Mouse (Mus musculus) limb, embryonic 13.5 days (tissue): Measurements from ENCODE around the gene Xylt2. TPM values are rescaled to one million over a fixed set of nuclear protein-coding genes. Genes with fewer than 3 reads are reported as not detected.

Source experiments
- ATAC-seq: fragments of 200-750 bp; cut with Nextera tagmentation; 2 replicates; pipeline ENCODE4 v1.8.0; 2017; ENCODE audit warnings: low read depth, moderate number of reproducible peaks, moderate TSS enrichment; ENCODE audit not compliant: low FRiP score
- H3K27ac ChIP-seq: fragments of 300-500 bp; sonication (generic); 2 replicates; pipeline ENCODE4 v1.5.1; 2015; ENCODE audit warnings: inconsistent platforms, mild to moderate bottlenecking, moderate library complexity
- H3K27me3 ChIP-seq: fragments of 300-500 bp; sonication (generic); 2 replicates; pipeline ENCODE4 v1.6.1; 2015; ENCODE audit warnings: mild to moderate bottlenecking, inconsistent platforms
- H3K36me3 ChIP-seq: fragments of 300-500 bp; sonication (generic); 2 replicates; pipeline ENCODE4 v1.6.1; 2015; ENCODE audit warnings: inconsistent platforms, mild to moderate bottlenecking, moderate library complexity
- H3K4me1 ChIP-seq: fragments of 300-500 bp; sonication (generic); 2 replicates; pipeline ENCODE4 v1.6.1; 2015; ENCODE audit warnings: inconsistent platforms
- H3K4me2 ChIP-seq: fragments of 300-500 bp; sonication (generic); replicated peaks from 2 replicates; pipeline ENCODE4 v1.6.1; 2015; ENCODE audit warnings: inconsistent platforms, mild to moderate bottlenecking, moderate library complexity
- H3K4me3 ChIP-seq: fragments of 300-500 bp; sonication (generic); 2 replicates; pipeline ENCODE4 v1.5.1; 2015; ENCODE audit warnings: moderate library complexity, mild to moderate bottlenecking, inconsistent platforms
- H3K9ac ChIP-seq: fragments of 300-500 bp; sonication (generic); 2 replicates; pipeline ENCODE4 v1.6.1; 2015; ENCODE audit warnings: mild to moderate bottlenecking, inconsistent platforms
- H3K9me3 ChIP-seq: fragments of 300-500 bp; sonication (generic); 2 replicates; pipeline ENCODE4 v1.6.1; 2016; ENCODE audit warnings: inconsistent platforms
- WGBS: fragments of 180-500 bp; shearing (Covaris S2); methylation state at CpG from one replicate; pipeline ENCODE4 v1.1.7; 2015; 5-methylcytosine and 5-hydroxymethylcytosine counted together
- polyA plus RNA-seq: library from polyadenylated mRNA; unstranded; fragments of >200 nt; fragmentation: Nextera tagmentation; extraction: Ambion mirVana; gene quantifications from 2 replicates; pipeline ENCODE4 v1.2.1, GENCODE M21; 2015

Gene Xylt2
- polyA plus RNA-seq, 1 experiment from 2014 or later, result 23.5 TPM

DNA sequence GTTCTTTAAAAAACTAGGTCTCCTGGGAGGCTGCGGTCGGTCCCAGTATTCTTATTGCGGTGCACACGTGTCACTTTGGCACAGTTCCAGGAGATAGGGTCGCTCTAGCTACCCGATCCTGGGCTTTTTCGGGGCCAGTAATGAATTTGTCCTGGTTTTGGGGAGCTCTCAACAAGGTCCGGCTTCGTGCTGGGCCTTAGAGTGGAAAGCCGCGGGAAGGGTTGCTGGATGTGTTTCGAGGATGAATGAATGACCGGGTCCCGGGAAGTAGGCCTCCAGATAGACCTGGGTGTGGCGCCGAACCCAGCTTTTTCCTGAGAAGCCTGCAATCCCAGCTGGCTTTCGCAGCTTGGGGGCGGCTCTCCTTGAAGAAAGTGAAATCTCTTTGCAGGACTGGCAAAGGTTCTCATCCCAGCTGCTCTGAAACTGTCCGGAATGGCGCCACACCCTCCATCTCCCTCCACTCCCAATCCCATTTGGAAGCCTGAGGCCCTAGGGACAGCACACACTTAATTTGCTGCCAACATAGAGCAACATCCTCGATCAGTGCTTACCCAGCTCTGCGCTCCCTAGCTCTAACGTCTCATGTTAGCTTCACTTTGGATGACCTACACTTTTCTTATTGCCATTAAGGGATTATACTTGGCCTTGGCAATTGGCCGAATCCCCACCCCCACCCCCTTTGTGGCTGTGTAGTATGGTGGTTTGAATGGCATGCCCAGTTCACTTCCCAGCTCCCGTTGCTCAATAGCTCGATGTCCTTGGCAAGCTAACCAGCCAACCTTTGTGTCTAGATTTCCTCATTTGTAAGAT, 46.9 kb downstream of the Xylt2 start:
- Histone ChIP-seq H3K9ac (peak overlapping the region; percentile 90), H3K4me3 (peak overlapping the region; percentile 99), H3K27ac (peak overlapping the region; percentile 72), H3K36me3 (peaks cover 43% of the 10 kb centered on the region), H3K9me3 (no peaks in the 10 kb centered on the region), H3K27me3 (no peaks in the 10 kb centered on the region), H3K4me1 (peaks cover 13% of the 10 kb centered on the region), H3K4me2 (peak overlapping the region; percentile 92)
- ATAC-seq, result peak; percentile 21; the same call in 1 of the 2 replicates
- 12% methylated on average over 26 of the region's 26 CpGs for WGBS

DNA sequence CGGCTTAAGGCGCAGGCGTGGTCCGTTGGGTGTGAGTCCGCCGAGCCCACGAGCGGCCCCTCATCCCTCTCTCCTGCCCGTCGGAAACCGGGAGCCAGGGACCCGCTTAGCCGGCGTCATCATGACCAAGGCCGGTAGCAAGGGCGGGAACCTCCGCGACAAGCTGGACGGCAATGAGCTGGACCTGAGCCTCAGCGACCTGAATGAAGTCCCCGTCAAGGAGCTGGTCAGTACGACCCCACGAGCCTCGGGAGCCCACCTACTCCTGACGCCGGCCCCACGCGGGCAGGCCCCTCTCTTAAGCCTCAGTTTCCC, 47.5 kb downstream of the Xylt2 start:
- Histone ChIP-seq H3K27me3 (no peaks in the 10 kb centered on the region), H3K4me1 (peaks cover 13% of the 10 kb centered on the region), H3K9me3 (no peaks in the 10 kb centered on the region), H3K36me3 (peaks cover 37% of the 10 kb centered on the region), H3K4me3 (peak overlapping the region; percentile 99), H3K27ac (peak overlapping the region; percentile 72), H3K4me2 (peak overlapping the region; percentile 92), H3K9ac (peak overlapping the region; percentile 90)
- ATAC-seq, result peak; percentile 49
- under 1% methylated on average over 28 of the region's 28 CpGs for WGBS

DNA sequence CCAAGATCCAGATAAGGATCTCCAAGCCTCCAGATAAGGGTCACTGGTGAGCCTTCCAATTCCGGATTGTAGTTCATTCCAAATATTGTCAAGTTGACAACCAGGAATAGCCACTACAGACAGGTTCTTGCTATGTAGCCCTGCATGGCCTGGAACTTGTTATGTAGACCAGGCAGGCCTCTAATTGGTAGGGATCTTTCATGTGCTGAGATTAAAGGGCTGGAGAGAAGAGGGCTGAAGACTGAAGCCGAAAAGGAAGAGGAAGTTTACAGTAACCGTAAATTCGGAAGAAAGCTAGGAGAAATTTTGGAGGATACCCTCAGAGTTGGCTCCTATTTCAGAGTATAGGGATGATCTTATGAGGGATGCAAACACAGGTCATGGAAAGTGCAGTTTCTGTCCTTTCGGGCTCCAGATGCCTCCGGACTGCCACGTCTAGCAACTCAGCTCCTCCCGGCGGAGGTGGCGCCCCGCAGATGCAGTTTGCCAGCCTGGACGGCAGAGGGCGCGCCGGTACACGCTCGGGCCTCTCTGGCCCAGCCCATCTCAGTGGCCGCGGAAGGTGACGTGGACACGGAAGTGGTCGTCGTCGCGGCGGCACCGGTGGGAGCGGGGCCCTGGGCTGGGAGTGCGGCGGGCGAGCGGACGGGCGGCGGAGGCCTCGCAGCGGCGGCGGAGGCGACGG, 48.0 kb downstream of the Xylt2 start, which contains the start of gene Lrrc59:
Lrrc59 (plus strand) TSS at position 569 of the 685 bp plus-strand sequence.
- Histone ChIP-seq H3K9me3 (no peaks in the 10 kb centered on the region), H3K4me2 (peak within 1 kb of the TSS; percentile 92), H3K4me1 (peaks cover 13% of the 10 kb centered on the region), H3K27ac (peak within 1 kb of the TSS; percentile 72), H3K4me3 (peak within 1 kb of the TSS; percentile 99), H3K36me3 (peaks cover 32% of the 10 kb centered on the region), H3K27me3 (no peaks in the 10 kb centered on the region), H3K9ac (peak within 1 kb of the TSS; percentile 90)
- ATAC-seq, result peak; percentile 96
- WGBS, result 5% methylated on average over 32 of the region's 41 CpGs

DNA sequence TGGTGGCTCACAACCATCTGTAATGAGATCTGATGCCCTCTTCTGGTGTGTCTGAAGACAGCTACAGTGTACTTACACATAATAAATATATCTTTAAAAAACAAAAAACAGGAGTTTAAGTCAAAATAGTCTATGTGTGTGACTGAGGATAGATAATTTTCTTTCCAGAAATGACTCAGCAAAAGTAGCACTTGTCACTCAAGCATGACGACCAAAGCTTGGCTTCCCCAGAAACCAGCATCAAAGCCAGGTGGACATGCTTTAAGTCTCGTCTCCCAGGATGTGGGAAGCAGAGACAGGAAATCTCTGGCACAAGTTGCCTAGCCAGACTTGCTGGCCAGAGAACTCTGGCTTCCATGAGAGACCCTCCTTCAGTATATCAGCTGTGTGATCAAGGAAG, 55.2 kb downstream of the Xylt2 start:
- H3K27me3 ChIP-seq, result no peaks in the 10 kb centered on the region
- no peak overlapping the region for H3K4me3 ChIP-seq
- no peak overlapping the region for H3K27ac ChIP-seq
- no peaks in the 10 kb centered on the region for H3K9me3 ChIP-seq
- no peaks in the 10 kb centered on the region for H3K36me3 ChIP-seq
- H3K4me1 ChIP-seq, result no peaks in the 10 kb centered on the region
- H3K9ac ChIP-seq, result no peak overlapping the region
- WGBS, result 76% methylated on average over 2 of the region's 2 CpGs
- no peak overlapping the region for H3K4me2 ChIP-seq
- no peak for ATAC-seq

DNA sequence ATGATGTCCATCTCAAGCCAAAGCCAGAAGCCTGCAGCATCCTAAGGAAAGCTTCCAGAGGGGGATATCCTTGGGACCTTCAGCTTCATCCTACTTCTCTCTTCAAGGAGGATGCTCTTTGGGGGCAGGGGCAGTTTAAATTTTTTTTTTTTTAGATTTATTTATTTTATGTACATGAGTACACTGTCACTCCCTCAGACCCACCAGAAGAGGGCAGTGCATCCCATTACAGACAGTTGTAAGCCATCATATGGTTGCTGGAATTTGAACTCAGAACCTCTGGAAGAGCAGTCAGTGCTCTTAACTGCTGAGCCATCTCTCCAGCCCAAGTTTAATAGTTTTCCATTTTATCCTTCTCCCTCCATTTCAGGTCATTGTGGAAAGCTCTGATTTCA, 55.9 kb downstream of the Xylt2 start:
- H3K9me3 ChIP-seq, result no peaks in the 10 kb centered on the region; the same call in 1 of the 2 replicates
- no peak overlapping the region for H3K4me2 ChIP-seq
- no peak for ATAC-seq

DNA sequence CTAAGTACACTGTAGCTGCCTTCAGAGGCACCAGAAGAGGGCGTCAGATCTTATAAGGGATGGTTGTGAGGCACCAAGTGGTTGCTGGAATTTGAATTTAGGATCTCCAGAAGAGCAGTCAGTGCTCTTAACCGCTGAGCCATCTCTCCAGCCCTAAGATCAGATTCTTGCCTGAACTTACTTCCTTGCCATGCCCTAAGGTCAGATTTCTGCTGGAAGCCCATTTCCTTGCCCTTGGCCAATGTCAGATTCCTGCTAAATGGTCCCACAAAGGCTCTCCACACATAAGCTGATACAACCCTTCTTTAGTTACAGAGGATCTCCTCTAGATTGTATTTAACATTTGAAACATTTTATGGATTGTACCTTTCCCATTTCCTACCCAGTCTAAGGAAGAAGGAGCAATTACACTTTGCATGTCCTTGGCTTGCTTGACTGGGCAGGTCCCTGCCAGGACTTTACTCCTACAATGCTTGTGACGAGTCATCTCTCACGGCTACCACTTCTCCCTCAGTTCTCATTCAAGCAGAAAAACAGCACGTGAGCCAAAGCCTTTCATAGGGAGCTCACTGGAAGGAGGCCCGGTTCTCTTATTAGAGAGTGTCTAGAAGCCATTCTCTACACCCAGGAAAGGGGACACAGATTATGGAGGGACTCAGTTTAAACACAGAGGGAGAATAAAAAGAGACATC, 56.4 kb downstream of the Xylt2 start:
- Histone ChIP-seq H3K27me3 (no peaks in the 10 kb centered on the region), H3K27ac (no peak overlapping the region), H3K9ac (no peak overlapping the region), H3K4me1 (no peaks in the 10 kb centered on the region), H3K4me3 (no peak overlapping the region), H3K36me3 (no peaks in the 10 kb centered on the region), H3K4me2 (no peak overlapping the region), H3K9me3 (no peaks in the 10 kb centered on the region; the same call in 1 of the 2 replicates)
- ATAC-seq, result no peak
- 65% methylated on average over 6 of the region's 6 CpGs for WGBS

More for the DNA sequence above, 55.9 kb downstream of the Xylt2 start:
- Histone ChIP-seq H3K9ac (no peak overlapping the region), H3K4me1 (no peaks in the 10 kb centered on the region), H3K27me3 (no peaks in the 10 kb centered on the region), H3K36me3 (no peaks in the 10 kb centered on the region), H3K4me3 (no peak overlapping the region), H3K27ac (no peak overlapping the region)

DNA sequence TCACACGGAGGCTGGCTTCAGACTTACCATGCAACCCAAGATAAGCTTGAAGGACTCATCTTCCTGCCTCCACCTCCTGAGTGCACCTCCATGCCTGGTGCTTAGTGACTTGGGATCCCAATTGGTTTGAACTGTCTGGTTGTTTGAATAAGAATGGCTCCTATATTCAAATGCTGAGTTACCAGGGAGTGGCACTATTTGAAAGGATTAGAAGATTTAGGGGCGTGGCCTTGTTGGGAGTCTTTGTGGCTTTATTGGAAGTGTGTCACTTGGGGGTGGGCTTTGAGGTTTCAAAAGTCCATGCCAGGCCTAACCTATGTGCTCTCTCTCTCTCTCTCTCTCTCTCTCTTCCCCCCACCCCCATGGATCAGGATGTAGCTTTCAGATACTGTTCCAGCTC, 59.7 kb downstream of the Xylt2 start:
- Histone ChIP-seq H3K9me3 (no peaks in the 10 kb centered on the region; the same call in 1 of the 2 replicates), H3K4me2 (no peak overlapping the region), H3K36me3 (no peaks in the 10 kb centered on the region), H3K4me1 (no peaks in the 10 kb centered on the region), H3K27ac (no peak overlapping the region), H3K4me3 (no peak overlapping the region), H3K27me3 (peaks cover 15% of the 10 kb centered on the region; the same call in 1 of the 2 replicates), H3K9ac (no peak overlapping the region)
- WGBS, result 94% methylated on average over 2 of the region's 2 CpGs
- ATAC-seq, result no peak

DNA sequence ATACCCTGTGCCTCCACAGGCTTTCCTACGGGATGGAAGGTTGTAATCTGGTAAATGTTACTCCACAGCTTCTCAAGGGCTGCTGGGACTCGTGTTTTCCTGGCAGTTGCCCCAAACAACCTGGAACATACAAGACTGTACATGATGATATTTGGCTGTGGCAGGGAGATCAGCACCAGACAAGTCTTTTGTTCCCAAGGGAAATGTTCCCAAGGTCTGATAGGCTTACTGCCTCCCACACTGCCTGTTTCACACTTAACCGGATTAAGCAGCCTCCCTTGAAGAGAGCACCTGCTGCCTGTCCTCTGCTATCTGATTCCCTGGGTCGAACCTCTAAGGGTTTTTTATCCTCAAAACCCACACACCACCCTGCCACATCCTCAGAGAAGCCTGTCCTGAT, 61.8 kb downstream of the Xylt2 start:
- Histone ChIP-seq H3K9me3 (no peaks in the 10 kb centered on the region; the same call in 1 of the 2 replicates), H3K36me3 (no peaks in the 10 kb centered on the region), H3K9ac (no peak overlapping the region), H3K4me2 (no peak overlapping the region), H3K4me3 (no peak overlapping the region), H3K4me1 (no peaks in the 10 kb centered on the region), H3K27me3 (peaks cover 19% of the 10 kb centered on the region; the same call in 1 of the 2 replicates), H3K27ac (no peak overlapping the region)
- whole genome bisulfite sequencing, result 28% methylated on average over 4 of the region's 4 CpGs
- no peak for ATAC-seq

DNA sequence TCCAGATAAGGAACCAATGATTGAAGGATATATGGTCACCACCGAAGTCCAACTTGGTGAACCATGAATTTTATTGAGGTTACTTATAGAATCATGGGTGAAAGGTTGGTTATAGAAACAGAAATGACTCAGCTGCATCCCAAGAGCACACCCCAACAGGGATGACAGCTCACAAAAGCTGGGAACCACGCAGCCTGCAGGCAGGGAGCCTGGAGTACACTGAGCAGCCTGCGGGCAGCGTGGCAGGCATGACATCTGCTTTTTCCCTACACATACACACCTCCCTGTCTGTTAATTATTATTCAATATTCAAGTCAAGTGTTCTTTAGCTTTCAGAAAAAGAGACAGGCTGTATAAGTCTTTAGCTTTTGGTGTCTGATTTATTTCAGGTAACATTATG, 62.7 kb downstream of the Xylt2 start:
- no peak overlapping the region for H3K4me2 ChIP-seq
- H3K27ac ChIP-seq, result no peak overlapping the region
- no peaks in the 10 kb centered on the region for H3K36me3 ChIP-seq
- no peak overlapping the region for H3K9ac ChIP-seq
- ATAC-seq, result no peak
- H3K4me3 ChIP-seq, result no peak overlapping the region
- WGBS, result 80% methylated on average over 4 of the region's 4 CpGs
- no peaks in the 10 kb centered on the region; the same call in 1 of the 2 replicates for H3K9me3 ChIP-seq
- peaks cover 19% of the 10 kb centered on the region; the same call in 1 of the 2 replicates for H3K27me3 ChIP-seq
- no peaks in the 10 kb centered on the region for H3K4me1 ChIP-seq

Other genes starting within 250 kb of the Xylt2 start
- gene Cacna1g, start 203.3 kb downstream of the Xylt2 start, polyA plus RNA-seq, result 25.9 and 32.7 TPM in 2 replicates
- gene Spata20, start 191.3 kb downstream of the Xylt2 start, polyA plus RNA-seq, result 0.20 TPM in 2 replicates
- gene Epn3, start 177.5 kb downstream of the Xylt2 start, polyA plus RNA-seq, result 3.1 TPM in 2 replicates
- 3.8 and 4.4 TPM in 2 replicates for gene Mycbpap, start 155.8 kb downstream of the Xylt2 start, polyA plus RNA-seq
- gene Rsad1, start 128.3 kb downstream of the Xylt2 start, polyA plus RNA-seq, result 4.8 and 6.4 TPM in 2 replicates
- gene Chad, start 112.5 kb downstream of the Xylt2 start, polyA plus RNA-seq, result 14.1 and 17.3 TPM in 2 replicates
- 7.0 and 7.5 TPM in 2 replicates for gene Acsf2, start 75.6 kb downstream of the Xylt2 start, polyA plus RNA-seq
- gene Lrrc59, start 47.7 kb downstream of the Xylt2 start, polyA plus RNA-seq, result 225 and 240 TPM in 2 replicates
- 153 and 159 TPM in 2 replicates for gene Mrpl27, start 23.7 kb downstream of the Xylt2 start, polyA plus RNA-seq
- 24.9 and 26.9 TPM in 2 replicates for gene Eme1, start 23.6 kb downstream of the Xylt2 start, polyA plus RNA-seq
- gene Gm11541, start 27.0 kb upstream of the Xylt2 start, polyA plus RNA-seq, result 0.11 TPM in 1 of 2 replicates, not detected in the other
- gene Cdc34b, start 64.3 kb upstream of the Xylt2 start, polyA plus RNA-seq, result 0.17 TPM in 1 of 2 replicates, not detected in the other
- not detected in 2 replicates for gene Tmem92, start 105.2 kb upstream of the Xylt2 start, polyA plus RNA-seq